Mouse (Mus musculus): ENCODE measurements around the gene Tgfb1i1. TPM values are rescaled to one million over a fixed set of nuclear protein-coding genes. Genes with fewer than 3 reads are reported as not detected.
A peak's percentile ranks its signal among the peaks of the same experiment; 100 is the strongest.

Tgfb1i1 gene
- polyA plus RNA-seq, 1 experiment from 2014 or later: 14.3 TPM

DNA sequence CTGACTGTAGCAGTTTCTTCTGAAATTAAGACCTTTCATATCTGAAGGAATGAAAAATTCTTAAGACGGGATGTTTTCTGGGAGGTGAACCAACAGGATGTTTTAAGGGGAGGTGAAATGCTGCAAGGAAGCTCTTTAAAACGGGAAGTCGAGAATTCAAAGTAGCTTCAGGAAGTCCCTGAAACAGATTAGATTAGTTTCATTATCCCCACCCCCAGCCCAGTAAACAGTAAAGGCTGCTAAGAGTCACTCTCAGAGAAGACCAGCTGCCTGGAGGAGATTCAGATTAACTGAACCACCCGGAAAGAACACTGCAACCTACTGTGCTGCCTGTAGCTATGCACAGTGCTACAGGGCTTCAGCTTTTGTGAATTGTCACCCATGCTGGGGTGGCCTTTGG lies 26.7 kb upstream of the Tgfb1i1 start:
- Histone ChIP-seq H3K9me3 (ENCODE audit: control insufficient read depth, low read length) (no peaks in the 10 kb centered on the region), H3K4me2 (ENCODE audit: low read depth, severe bottlenecking) (no peak overlapping the region), H3K9ac (ENCODE audit: low read length) (no peak overlapping the region), H3K4me3 (ENCODE audit: low read depth, low read length) (no peak overlapping the region), H3K4me1 (ENCODE audit: control insufficient read depth, insufficient read depth, low read length) (0 out of 2 replicates have a peak, but pooled peaks cover 2% of the 10 kb centered on the region), H3K27ac (replicated peaks; ENCODE audit: low read depth, low read length) (no peak overlapping the region), H3K36me3 (ENCODE audit: control insufficient read depth, insufficient read depth, low read length) (no peaks in the 10 kb centered on the region), H3K27me3 (ENCODE audit: control insufficient read depth, insufficient read depth, low read length) (no peaks in the 10 kb centered on the region)
- WGBS: 82% methylated on average over 4 of the region's 4 CpGs
- ATAC-seq (ENCODE audit: insufficient number of reproducible peaks, low FRiP score, low TSS enrichment, low read depth) (no peak), DNase-seq (ENCODE audit: low spot score) (no peak)

DNA sequence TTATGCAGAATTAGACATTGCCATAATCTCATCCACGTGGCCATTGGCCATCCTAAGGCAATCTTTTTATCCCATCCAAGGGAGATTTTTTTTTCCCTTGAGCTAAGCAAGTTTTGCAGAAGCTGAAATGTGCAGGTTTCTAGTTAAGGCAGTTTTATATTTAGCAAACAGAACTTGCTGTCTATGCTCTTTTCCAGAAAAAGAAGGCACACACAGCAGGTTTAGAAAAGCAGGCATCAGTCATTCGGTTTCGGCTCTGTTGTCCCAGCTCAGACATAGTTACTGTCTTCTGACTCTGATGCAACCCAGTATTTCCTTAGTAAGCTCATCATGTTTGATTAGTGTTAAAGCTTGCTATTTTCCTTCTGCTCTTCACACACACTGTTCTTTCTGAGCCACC lies 25.7 kb upstream of the Tgfb1i1 start:
- H3K9me3 ChIP-seq (ENCODE audit: control insufficient read depth, low read length): no peaks in the 10 kb centered on the region
- 0 out of 2 replicates have a peak, but pooled peaks cover 2% of the 10 kb centered on the region for H3K4me1 ChIP-seq (ENCODE audit: control insufficient read depth, insufficient read depth, low read length)
- H3K36me3 ChIP-seq (ENCODE audit: control insufficient read depth, insufficient read depth, low read length): no peaks in the 10 kb centered on the region
- no peak overlapping the region for H3K27ac ChIP-seq (replicated peaks; ENCODE audit: low read depth, low read length)
- no peak for DNase-seq (ENCODE audit: low spot score)
- H3K4me2 ChIP-seq (ENCODE audit: low read depth, severe bottlenecking): no peak overlapping the region
- no peak for ATAC-seq (ENCODE audit: insufficient number of reproducible peaks, low FRiP score, low TSS enrichment, low read depth)
- 88% methylated on average over 3 of the region's 3 CpGs for WGBS
- no peak overlapping the region for H3K4me3 ChIP-seq (ENCODE audit: low read depth, low read length)
- no peak overlapping the region for H3K9ac ChIP-seq (ENCODE audit: low read length)
- no peaks in the 10 kb centered on the region for H3K27me3 ChIP-seq (ENCODE audit: control insufficient read depth, insufficient read depth, low read length)

DNA sequence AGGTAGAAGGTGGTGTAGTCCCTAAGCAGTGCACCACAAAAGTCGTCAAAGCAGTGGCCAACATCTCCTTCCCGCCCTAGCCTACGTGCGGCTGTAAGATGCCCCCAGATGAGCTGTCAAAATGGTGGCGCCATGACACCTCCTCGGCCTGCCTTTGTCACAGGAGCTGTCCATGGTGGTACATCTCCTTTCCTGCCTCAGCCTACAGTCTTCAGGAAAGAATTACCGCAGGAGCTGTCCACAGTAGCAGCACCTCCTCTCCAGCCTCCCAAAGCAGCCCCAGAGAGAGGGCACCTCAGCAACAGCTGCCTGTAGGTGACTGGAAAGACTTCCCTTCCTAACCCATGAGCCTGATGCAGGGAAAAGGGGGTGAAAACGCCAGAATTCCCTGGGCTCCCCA lies 14.9 kb upstream of the Tgfb1i1 start:
- Histone ChIP-seq H3K9ac (ENCODE audit: low read length) (no peak overlapping the region), H3K27me3 (ENCODE audit: control insufficient read depth, insufficient read depth, low read length) (no peaks in the 10 kb centered on the region), H3K27ac (replicated peaks; ENCODE audit: low read depth, low read length) (no peak overlapping the region), H3K4me1 (ENCODE audit: control insufficient read depth, insufficient read depth, low read length) (peaks cover 3% of the 10 kb centered on the region; the same call in 1 of the 2 replicates), H3K36me3 (ENCODE audit: control insufficient read depth, insufficient read depth, low read length) (no peaks in the 10 kb centered on the region), H3K9me3 (ENCODE audit: control insufficient read depth, low read length) (no peaks in the 10 kb centered on the region), H3K4me3 (ENCODE audit: low read depth, low read length) (no peak overlapping the region), H3K4me2 (ENCODE audit: low read depth, severe bottlenecking) (no peak overlapping the region)
- WGBS: 41% methylated on average over 8 of the region's 8 CpGs
- DNase-seq (ENCODE audit: low spot score) (peak; percentile 36), ATAC-seq (ENCODE audit: insufficient number of reproducible peaks, low FRiP score, low TSS enrichment, low read depth) (no peak)

DNA sequence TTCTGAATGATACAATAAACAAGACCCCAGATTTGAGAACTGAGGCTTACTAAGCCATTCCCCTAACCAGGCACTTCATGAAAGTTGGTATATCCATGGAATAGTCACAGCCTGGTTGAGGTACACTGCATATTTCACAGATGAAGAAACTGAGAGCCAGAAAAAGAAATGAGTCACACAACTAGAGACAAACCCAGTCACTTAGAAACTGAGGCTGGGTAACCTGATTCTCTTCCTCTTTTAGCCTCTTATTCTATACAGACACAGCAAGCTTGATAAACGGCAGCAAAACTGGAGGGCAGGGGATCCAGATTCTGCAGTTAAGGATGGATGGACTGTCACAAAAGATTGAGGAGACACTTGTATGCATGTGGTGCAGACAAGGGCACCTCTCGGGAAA lies 11.8 kb upstream of the Tgfb1i1 start:
- Histone ChIP-seq H3K4me1 (ENCODE audit: control insufficient read depth, insufficient read depth, low read length) (peaks cover 6% of the 10 kb centered on the region; the same call in 1 of the 2 replicates), H3K9me3 (ENCODE audit: control insufficient read depth, low read length) (no peaks in the 10 kb centered on the region), H3K9ac (ENCODE audit: low read length) (no peak overlapping the region), H3K4me2 (ENCODE audit: low read depth, severe bottlenecking) (no peak overlapping the region), H3K27ac (replicated peaks; ENCODE audit: low read depth, low read length) (no peak overlapping the region), H3K4me3 (ENCODE audit: low read depth, low read length) (no peak overlapping the region), H3K36me3 (ENCODE audit: control insufficient read depth, insufficient read depth, low read length) (no peaks in the 10 kb centered on the region), H3K27me3 (ENCODE audit: control insufficient read depth, insufficient read depth, low read length) (no peaks in the 10 kb centered on the region)
- ATAC-seq (ENCODE audit: insufficient number of reproducible peaks, low FRiP score, low TSS enrichment, low read depth) (no peak), DNase-seq (ENCODE audit: low spot score) (no peak)
- WGBS: 78% methylated on average over 2 of the region's 2 CpGs

DNA sequence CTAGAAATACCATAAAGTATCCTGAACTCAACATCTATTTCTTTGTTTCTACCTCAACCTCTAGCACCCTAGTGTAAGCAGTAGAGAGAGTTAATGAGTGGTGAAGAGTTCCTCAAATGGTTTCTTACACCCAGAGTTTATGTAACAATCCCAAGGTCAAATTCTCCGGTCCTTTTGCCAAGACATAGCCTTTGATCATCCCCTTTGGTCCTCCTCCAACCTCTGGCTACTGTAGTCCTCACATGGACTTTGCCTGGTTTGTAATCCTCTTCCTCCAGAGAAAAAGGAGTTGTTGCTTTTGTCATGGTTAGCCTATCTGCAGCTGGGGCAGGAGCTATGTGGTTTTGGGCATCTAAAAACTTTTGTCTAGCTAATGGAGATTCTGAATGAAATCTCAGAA lies 11.1 kb upstream of the Tgfb1i1 start:
- H3K9ac ChIP-seq (ENCODE audit: low read length): no peak overlapping the region
- no peak for ATAC-seq (ENCODE audit: insufficient number of reproducible peaks, low FRiP score, low TSS enrichment, low read depth)

DNA sequence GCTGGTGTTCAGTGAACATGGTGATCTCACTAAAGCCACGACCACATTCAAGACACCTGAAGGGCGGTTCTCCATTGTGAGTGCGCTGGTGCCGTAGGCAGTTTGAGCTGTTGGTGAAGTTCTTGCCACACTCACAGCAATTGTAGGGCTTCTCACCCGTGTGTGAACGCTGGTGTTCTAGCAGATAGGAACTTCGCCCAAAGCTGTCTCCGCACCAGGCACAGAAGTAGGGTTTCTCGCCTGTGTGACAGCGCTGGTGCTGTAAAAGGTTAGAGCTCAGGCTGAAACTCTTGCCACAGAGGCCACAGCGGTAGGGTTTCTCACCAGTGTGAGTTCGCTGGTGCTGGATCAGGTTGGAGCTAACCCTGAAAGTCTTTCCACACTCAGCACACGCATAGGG lies 10.2 kb upstream of the Tgfb1i1 start:
- Histone ChIP-seq H3K9me3 (ENCODE audit: control insufficient read depth, low read length) (no peaks in the 10 kb centered on the region), H3K4me3 (ENCODE audit: low read depth, low read length) (no peak overlapping the region), H3K27me3 (ENCODE audit: control insufficient read depth, insufficient read depth, low read length) (no peaks in the 10 kb centered on the region), H3K36me3 (ENCODE audit: control insufficient read depth, insufficient read depth, low read length) (peaks cover 3% of the 10 kb centered on the region; the same call in 1 of the 2 replicates), H3K9ac (ENCODE audit: low read length) (no peak overlapping the region), H3K4me2 (ENCODE audit: low read depth, severe bottlenecking) (no peak overlapping the region), H3K27ac (replicated peaks; ENCODE audit: low read depth, low read length) (no peak overlapping the region), H3K4me1 (ENCODE audit: control insufficient read depth, insufficient read depth, low read length) (peaks cover 6% of the 10 kb centered on the region; the same call in 1 of the 2 replicates)
- ATAC-seq (ENCODE audit: insufficient number of reproducible peaks, low FRiP score, low TSS enrichment, low read depth) (no peak), DNase-seq (ENCODE audit: low spot score) (no peak)
- WGBS: 91% methylated on average over 13 of the region's 13 CpGs

More for the DNA sequence above, 11.1 kb upstream of the Tgfb1i1 start:
- H3K4me2 ChIP-seq (ENCODE audit: low read depth, severe bottlenecking): no peak overlapping the region
- H3K9me3 ChIP-seq (ENCODE audit: control insufficient read depth, low read length): no peaks in the 10 kb centered on the region
- no peaks in the 10 kb centered on the region for H3K27me3 ChIP-seq (ENCODE audit: control insufficient read depth, insufficient read depth, low read length)
- no peak overlapping the region for H3K4me3 ChIP-seq (ENCODE audit: low read depth, low read length)
- WGBS: 100% methylated on average over 1 of the region's 1 CpGs
- no peaks in the 10 kb centered on the region; the same call in 1 of the 2 replicates for H3K36me3 ChIP-seq (ENCODE audit: control insufficient read depth, insufficient read depth, low read length)
- no peak overlapping the region for H3K27ac ChIP-seq (replicated peaks; ENCODE audit: low read depth, low read length)
- peaks cover 6% of the 10 kb centered on the region; the same call in 1 of the 2 replicates for H3K4me1 ChIP-seq (ENCODE audit: control insufficient read depth, insufficient read depth, low read length)
- no peak for DNase-seq (ENCODE audit: low spot score)

DNA sequence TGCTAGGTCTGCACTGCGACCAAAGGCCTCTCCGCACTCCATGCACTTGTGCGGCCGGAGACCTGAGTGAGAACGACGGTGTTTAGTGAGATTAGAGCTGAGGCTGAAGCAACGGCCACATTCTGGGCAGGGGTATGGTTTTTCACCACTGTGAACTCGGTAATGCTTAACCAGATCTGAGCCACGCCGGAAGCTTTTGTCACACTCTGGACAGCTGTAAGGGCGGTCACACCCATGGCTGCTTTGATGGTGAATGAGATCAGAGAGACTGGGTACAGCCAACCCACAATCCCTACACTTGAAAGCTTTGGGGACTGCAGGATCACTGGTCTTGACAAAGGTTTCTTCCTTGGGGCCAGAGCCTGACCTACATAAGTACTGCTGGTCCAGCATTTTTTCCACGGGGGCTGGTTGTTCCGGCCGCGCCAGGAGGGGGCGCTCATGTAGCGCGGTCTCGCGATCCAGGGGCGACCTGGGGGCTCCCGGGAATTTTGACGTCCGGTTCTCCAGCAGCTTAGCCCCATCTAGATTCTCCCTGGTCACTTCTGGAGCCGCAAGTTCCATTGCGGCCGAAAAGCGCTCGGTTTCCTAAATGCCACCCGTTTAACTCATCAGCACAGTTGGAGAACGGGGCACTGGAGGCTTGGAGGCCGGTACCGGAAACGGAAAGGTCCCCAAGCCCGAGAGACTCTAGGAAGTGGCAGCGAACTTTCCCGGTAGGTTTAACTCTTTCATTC lies 9.6 kb upstream of the Tgfb1i1 start, which contains the start of gene Armc5:
Gene Armc5 (plus strand): TSS at position 487 of the 737 bp plus-strand sequence.
- peak; percentile 92 for DNase-seq (ENCODE audit: low spot score)
- Histone ChIP-seq H3K27ac (replicated peaks; ENCODE audit: low read depth, low read length) (peak within 1 kb of the TSS; percentile 90), H3K27me3 (ENCODE audit: control insufficient read depth, insufficient read depth, low read length) (no peaks in the 10 kb centered on the region), H3K4me3 (ENCODE audit: low read depth, low read length) (peak within 1 kb of the TSS; percentile 63), H3K9me3 (ENCODE audit: control insufficient read depth, low read length) (no peaks in the 10 kb centered on the region), H3K4me2 (ENCODE audit: low read depth, severe bottlenecking) (peak within 1 kb of the TSS; percentile 84), H3K9ac (ENCODE audit: low read length) (peak within 1 kb of the TSS; percentile 77), H3K4me1 (ENCODE audit: control insufficient read depth, insufficient read depth, low read length) (peaks cover 6% of the 10 kb centered on the region; the same call in 1 of the 2 replicates), H3K36me3 (ENCODE audit: control insufficient read depth, insufficient read depth, low read length) (peaks cover 3% of the 10 kb centered on the region; the same call in 1 of the 2 replicates)
- 25% methylated on average over 37 of the region's 37 CpGs for WGBS
- peak; percentile 13; the same call in 1 of the 2 replicates for ATAC-seq (ENCODE audit: insufficient number of reproducible peaks, low FRiP score, low TSS enrichment, low read depth)

DNA sequence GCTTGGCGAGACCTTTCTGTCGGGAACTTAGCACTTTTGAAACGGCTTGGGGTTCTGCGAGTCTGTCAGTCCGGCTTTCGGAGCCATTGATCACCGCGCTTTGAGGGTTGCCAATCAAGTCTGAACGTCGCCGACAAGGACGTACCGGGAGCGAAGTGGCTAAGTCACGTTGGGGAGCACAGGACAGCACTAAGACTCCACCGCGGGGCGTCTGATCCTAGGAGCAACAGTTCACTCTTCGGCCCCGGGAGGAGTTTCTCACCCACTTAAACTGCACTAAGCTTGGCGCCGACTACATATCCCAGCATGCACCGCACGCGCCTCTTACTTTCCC lies 9.1 kb upstream of the Tgfb1i1 start:
- 0% methylated on average over 25 of the region's 25 CpGs for WGBS
- no peak for DNase-seq (ENCODE audit: low spot score)

More for the DNA sequence above, 9.1 kb upstream of the Tgfb1i1 start:
- H3K9me3 ChIP-seq (ENCODE audit: control insufficient read depth, low read length): no peaks in the 10 kb centered on the region
- H3K4me3 ChIP-seq (ENCODE audit: low read depth, low read length): peak overlapping the region; percentile 63
- peaks cover 5% of the 10 kb centered on the region; the same call in 1 of the 2 replicates for H3K36me3 ChIP-seq (ENCODE audit: control insufficient read depth, insufficient read depth, low read length)
- ATAC-seq (ENCODE audit: insufficient number of reproducible peaks, low FRiP score, low TSS enrichment, low read depth): peak; percentile 67
- no peaks in the 10 kb centered on the region for H3K27me3 ChIP-seq (ENCODE audit: control insufficient read depth, insufficient read depth, low read length)
- peak overlapping the region; percentile 90 for H3K27ac ChIP-seq (replicated peaks; ENCODE audit: low read depth, low read length)
- H3K9ac ChIP-seq (ENCODE audit: low read length): peak overlapping the region; percentile 68
- H3K4me2 ChIP-seq (ENCODE audit: low read depth, severe bottlenecking): peak overlapping the region; percentile 84
- peaks cover 3% of the 10 kb centered on the region; the same call in 1 of the 2 replicates for H3K4me1 ChIP-seq (ENCODE audit: control insufficient read depth, insufficient read depth, low read length)

Measured in limb, embryonic 11.5 days (tissue).